Mouse (Mus musculus): ENCODE measurements around the gene Tnni1.

- TF ChIP-seq CTCF (IDR thresholded peaks at IDR 0.05; ENCODE audit: borderline replicate concordance, insufficient read depth, low read depth, low read length) (no peak), POLR2A (IDR thresholded peaks at IDR 0.05; ENCODE audit: borderline replicate concordance, insufficient read depth, low read length) (no peak)
These were observed 75.5 kb downstream of the Tnni1 start for GRCm38 (mm10) chr1:135854591-135855343.
